Mouse (Mus musculus) megakaryocyte, embryonic 14.5 days (primary cell): Measurements from ENCODE around the gene Kcnma1.

Experiments
- FLI1 ChIP-seq: IDR thresholded peaks from 2 replicates; pipeline ENCODE4 v1.6.1; 2012; ENCODE audit warnings: low read length, inconsistent platforms, mixed read lengths
- GATA1 ChIP-seq: IDR thresholded peaks from 3 replicates; pipeline ENCODE4 v1.6.1; 2012; ENCODE audit warnings: mixed read lengths, low read length, inconsistent platforms, borderline replicate concordance

DNA sequence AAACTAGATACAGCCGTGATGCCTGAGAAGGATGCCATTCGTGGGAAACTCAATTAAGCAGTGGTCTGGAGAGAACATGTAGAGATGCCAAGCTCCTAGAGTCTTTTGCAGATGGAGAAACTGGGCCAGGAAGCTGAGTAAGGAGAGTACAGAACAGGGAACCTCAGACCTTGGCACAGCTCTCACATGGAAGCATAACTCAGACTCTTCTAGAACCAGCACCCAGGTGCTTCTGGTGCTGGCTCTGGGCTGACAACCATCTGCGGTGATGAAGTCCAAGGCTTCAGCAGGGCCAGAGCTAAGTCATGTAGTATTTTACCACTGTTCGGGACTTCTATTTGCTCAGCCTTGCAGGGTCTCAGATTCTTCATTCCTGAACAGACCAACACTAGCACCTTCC lies 129.2 kb downstream of the Kcnma1 start:
- TF ChIP-seq GATA1 (no peak), FLI1 (no peak)
